Mouse (Mus musculus): Measurements from ENCODE around the gene Dppa5a. TPM values are rescaled to one million over a fixed set of nuclear protein-coding genes. Genes with fewer than 3 reads are reported as not detected.

Gene Dppa5a
- polyA plus RNA-seq, 1 experiment from 2014 or later, result not detected

GRCm38 (mm10) chr9:78369786-78370185, 1.8 kb upstream of the Dppa5a start:
- no peak for ATAC-seq (ENCODE audit: low FRiP score, low TSS enrichment)
- H3K4me3 ChIP-seq (ENCODE audit: low read length), result no peak overlapping the region
- H3K36me3 ChIP-seq (ENCODE audit: control insufficient read depth, insufficient read depth, low read length), result no peaks in the 10 kb centered on the region
- 93% methylated on average over 7 of the region's 7 CpGs for whole genome bisulfite sequencing
- H3K27me3 ChIP-seq (ENCODE audit: control insufficient read depth, insufficient read depth, low read length), result no peaks in the 10 kb centered on the region
- H3K9me3 ChIP-seq (ENCODE audit: control insufficient read depth, low read length), result no peaks in the 10 kb centered on the region
- no peaks in the 10 kb centered on the region for H3K4me1 ChIP-seq (ENCODE audit: control insufficient read depth, insufficient read depth, low read length)
- no peak overlapping the region for H3K4me2 ChIP-seq (replicated peaks; ENCODE audit: low read depth, low read length)
- no peak overlapping the region for H3K27ac ChIP-seq (ENCODE audit: low read depth, low read length)
- no peak overlapping the region for H3K9ac ChIP-seq (ENCODE audit: low read depth, low read length)

GRCm38 (mm10) chr9:78369349-78369748, 1.4 kb upstream of the Dppa5a start:
- H3K4me1 ChIP-seq (ENCODE audit: control insufficient read depth, insufficient read depth, low read length), result no peaks in the 10 kb centered on the region
- no peak for ATAC-seq (ENCODE audit: low FRiP score, low TSS enrichment)
- H3K27ac ChIP-seq (ENCODE audit: low read depth, low read length), result no peak overlapping the region
- no peak overlapping the region for H3K4me2 ChIP-seq (replicated peaks; ENCODE audit: low read depth, low read length)
- no peaks in the 10 kb centered on the region for H3K27me3 ChIP-seq (ENCODE audit: control insufficient read depth, insufficient read depth, low read length)
- WGBS, result 86% methylated on average over 2 of the region's 2 CpGs
- no peaks in the 10 kb centered on the region for H3K9me3 ChIP-seq (ENCODE audit: control insufficient read depth, low read length)
- no peaks in the 10 kb centered on the region for H3K36me3 ChIP-seq (ENCODE audit: control insufficient read depth, insufficient read depth, low read length)
- H3K4me3 ChIP-seq (ENCODE audit: low read length), result no peak overlapping the region
- no peak overlapping the region for H3K9ac ChIP-seq (ENCODE audit: low read depth, low read length)

- no peak overlapping the region for H3K9ac ChIP-seq (ENCODE audit: low read depth, low read length)
These were observed 805 bp upstream of the Dppa5a start for GRCm38 (mm10) chr9:78368671-78369293.

GRCm38 (mm10) chr9:78365850-78366544, 2.0 kb downstream of the Dppa5a start:
- no peak for ATAC-seq (ENCODE audit: low FRiP score, low TSS enrichment)
- WGBS, result 77% methylated on average over 13 of the region's 13 CpGs
- H3K4me2 ChIP-seq (replicated peaks; ENCODE audit: low read depth, low read length), result no peak overlapping the region
- no peak overlapping the region for H3K4me3 ChIP-seq (ENCODE audit: low read length)
- H3K27ac ChIP-seq (ENCODE audit: low read depth, low read length), result no peak overlapping the region
- H3K9ac ChIP-seq (ENCODE audit: low read depth, low read length), result no peak overlapping the region
- no peaks in the 10 kb centered on the region for H3K4me1 ChIP-seq (ENCODE audit: control insufficient read depth, insufficient read depth, low read length)
- no peaks in the 10 kb centered on the region for H3K9me3 ChIP-seq (ENCODE audit: control insufficient read depth, low read length)
- H3K27me3 ChIP-seq (ENCODE audit: control insufficient read depth, insufficient read depth, low read length), result no peaks in the 10 kb centered on the region
- H3K36me3 ChIP-seq (ENCODE audit: control insufficient read depth, insufficient read depth, low read length), result no peaks in the 10 kb centered on the region

More at GRCm38 (mm10) chr9:78368671-78369293, 805 bp upstream of the Dppa5a start:
- WGBS, result 48% methylated on average over 3 of the region's 3 CpGs
- no peaks in the 10 kb centered on the region for H3K27me3 ChIP-seq (ENCODE audit: control insufficient read depth, insufficient read depth, low read length)
- no peak for ATAC-seq (ENCODE audit: low FRiP score, low TSS enrichment)
- H3K36me3 ChIP-seq (ENCODE audit: control insufficient read depth, insufficient read depth, low read length), result no peaks in the 10 kb centered on the region
- H3K4me1 ChIP-seq (ENCODE audit: control insufficient read depth, insufficient read depth, low read length), result no peaks in the 10 kb centered on the region
- H3K4me3 ChIP-seq (ENCODE audit: low read length), result no peak overlapping the region
- H3K4me2 ChIP-seq (replicated peaks; ENCODE audit: low read depth, low read length), result no peak overlapping the region
- no peaks in the 10 kb centered on the region for H3K9me3 ChIP-seq (ENCODE audit: control insufficient read depth, low read length)
- H3K27ac ChIP-seq (ENCODE audit: low read depth, low read length), result no peak overlapping the region

- Histone ChIP-seq H3K27me3 (ENCODE audit: control insufficient read depth, insufficient read depth, low read length) (no peaks in the 10 kb centered on the region), H3K9me3 (ENCODE audit: control insufficient read depth, low read length) (no peaks in the 10 kb centered on the region), H3K27ac (ENCODE audit: low read depth, low read length) (no peak overlapping the region), H3K9ac (ENCODE audit: low read depth, low read length) (no peak overlapping the region), H3K36me3 (ENCODE audit: control insufficient read depth, insufficient read depth, low read length) (no peaks in the 10 kb centered on the region), H3K4me1 (ENCODE audit: control insufficient read depth, insufficient read depth, low read length) (no peaks in the 10 kb centered on the region), H3K4me2 (replicated peaks; ENCODE audit: low read depth, low read length) (no peak overlapping the region), H3K4me3 (ENCODE audit: low read length) (no peak overlapping the region)
- WGBS, result 95% methylated on average over 6 of the region's 6 CpGs
- no peak for ATAC-seq (ENCODE audit: low FRiP score, low TSS enrichment)
These were observed 3.3 kb downstream of the Dppa5a start for GRCm38 (mm10) chr9:78364701-78365100.

- Histone ChIP-seq H3K4me1 (ENCODE audit: control insufficient read depth, insufficient read depth, low read length) (no peaks in the 10 kb centered on the region), H3K9me3 (ENCODE audit: control insufficient read depth, low read length) (no peaks in the 10 kb centered on the region), H3K36me3 (ENCODE audit: control insufficient read depth, insufficient read depth, low read length) (no peaks in the 10 kb centered on the region), H3K27me3 (ENCODE audit: control insufficient read depth, insufficient read depth, low read length) (no peaks in the 10 kb centered on the region), H3K4me2 (replicated peaks; ENCODE audit: low read depth, low read length) (no peak overlapping the region), H3K27ac (ENCODE audit: low read depth, low read length) (no peak overlapping the region), H3K4me3 (ENCODE audit: low read length) (no peak overlapping the region), H3K9ac (ENCODE audit: low read depth, low read length) (no peak overlapping the region)
- WGBS, result 72% methylated on average over 6 of the region's 6 CpGs
- ATAC-seq (ENCODE audit: low FRiP score, low TSS enrichment), result no peak
These were observed 4.6 kb downstream of the Dppa5a start for GRCm38 (mm10) chr9:78363374-78363773.

- H3K4me2 ChIP-seq (replicated peaks; ENCODE audit: low read depth, low read length), result no peak overlapping the region
- no peak overlapping the region for H3K27ac ChIP-seq (ENCODE audit: low read depth, low read length)
- WGBS, result 49% methylated on average over 2 of the region's 2 CpGs
- H3K4me3 ChIP-seq (ENCODE audit: low read length), result no peak overlapping the region
- H3K9me3 ChIP-seq (ENCODE audit: control insufficient read depth, low read length), result no peaks in the 10 kb centered on the region
- no peaks in the 10 kb centered on the region for H3K4me1 ChIP-seq (ENCODE audit: control insufficient read depth, insufficient read depth, low read length)
- H3K27me3 ChIP-seq (ENCODE audit: control insufficient read depth, insufficient read depth, low read length), result no peaks in the 10 kb centered on the region
- no peak for ATAC-seq (ENCODE audit: low FRiP score, low TSS enrichment)
- no peak overlapping the region for H3K9ac ChIP-seq (ENCODE audit: low read depth, low read length)
- H3K36me3 ChIP-seq (ENCODE audit: control insufficient read depth, insufficient read depth, low read length), result no peaks in the 10 kb centered on the region
These were observed 7.5 kb downstream of the Dppa5a start for GRCm38 (mm10) chr9:78360484-78360872.

- Histone ChIP-seq H3K9me3 (ENCODE audit: control insufficient read depth, low read length) (no peaks in the 10 kb centered on the region), H3K4me3 (ENCODE audit: low read length) (no peak overlapping the region), H3K27ac (ENCODE audit: low read depth, low read length) (no peak overlapping the region), H3K9ac (ENCODE audit: low read depth, low read length) (no peak overlapping the region), H3K4me2 (replicated peaks; ENCODE audit: low read depth, low read length) (no peak overlapping the region), H3K4me1 (ENCODE audit: control insufficient read depth, insufficient read depth, low read length) (no peaks in the 10 kb centered on the region), H3K27me3 (ENCODE audit: control insufficient read depth, insufficient read depth, low read length) (no peaks in the 10 kb centered on the region), H3K36me3 (ENCODE audit: control insufficient read depth, insufficient read depth, low read length) (no peaks in the 10 kb centered on the region)
- no peak for ATAC-seq (ENCODE audit: low FRiP score, low TSS enrichment)
- 84% methylated on average over 6 of the region's 6 CpGs for WGBS
These were observed 8.1 kb downstream of the Dppa5a start for GRCm38 (mm10) chr9:78359750-78360483.

- no peaks in the 10 kb centered on the region for H3K4me1 ChIP-seq (ENCODE audit: control insufficient read depth, insufficient read depth, low read length)
- no peak overlapping the region for H3K4me2 ChIP-seq (replicated peaks; ENCODE audit: low read depth, low read length)
- peak; percentile 89 for ATAC-seq (ENCODE audit: low FRiP score, low TSS enrichment)
- H3K4me3 ChIP-seq (ENCODE audit: low read length), result no peak overlapping the region
- no peaks in the 10 kb centered on the region for H3K27me3 ChIP-seq (ENCODE audit: control insufficient read depth, insufficient read depth, low read length)
- H3K27ac ChIP-seq (ENCODE audit: low read depth, low read length), result no peak overlapping the region
- no peaks in the 10 kb centered on the region for H3K9me3 ChIP-seq (ENCODE audit: control insufficient read depth, low read length)
- H3K9ac ChIP-seq (ENCODE audit: low read depth, low read length), result no peak overlapping the region
- no peaks in the 10 kb centered on the region for H3K36me3 ChIP-seq (ENCODE audit: control insufficient read depth, insufficient read depth, low read length)
- 16% methylated on average over 9 of the region's 9 CpGs for WGBS
These were observed 9.9 kb downstream of the Dppa5a start for GRCm38 (mm10) chr9:78358053-78358452.
